Mouse (Mus musculus): ENCODE measurements at regions not wholly inside any gene's neighbourhood (a gene's known extent, or its start where the extent isn't known, plus 50 kb on each side); places are given as distances from the start of the nearest gene placed in this dataset.
A peak's percentile ranks its signal among the peaks of the same experiment; 100 is the strongest.
"Not testable (repeated sequence)": the region's sequence is repeated elsewhere in the genome, so short reads cannot be mapped to it uniquely, and the experiment has no call there.

GRCm38 (mm10) chr2:17932932-17933790 is 63.6 kb downstream of the H2al2a start:
- Histone ChIP-seq H3K27ac (no peak overlapping the region), H3K4me3 (peak overlapping the region; percentile 36)
- DNase-seq (ENCODE audit: low spot score in 2 of 2), result no peak
- no peak for TF ChIP-seq CTCF (conservative IDR thresholded peaks at IDR 0.05)

- no peak for DNase-seq (ENCODE audit: low spot score in 2 of 2)
- no peak overlapping the region for H3K27ac ChIP-seq
- H3K4me3 ChIP-seq, result peak overlapping the region; percentile 36
- TF ChIP-seq CTCF (conservative IDR thresholded peaks at IDR 0.05), result no peak
Observed at GRCm38 (mm10) chr2:17932426-17932931, 64.3 kb downstream of the H2al2a start.

GRCm38 (mm10) chr2:17931881-17932280 is 64.9 kb downstream of the H2al2a start:
- H3K4me3 ChIP-seq, result no peak overlapping the region
- H3K27ac ChIP-seq, result no peak overlapping the region
- no peak for TF ChIP-seq CTCF (conservative IDR thresholded peaks at IDR 0.05)
- no peak for DNase-seq (ENCODE audit: low spot score in 2 of 2)

GRCm38 (mm10) chr2:17918861-17919648 is 77.7 kb downstream of the H2al2a start:
- TF ChIP-seq CTCF (conservative IDR thresholded peaks at IDR 0.05), result no peak

GRCm38 (mm10) chr2:17917238-17917946 is 79.4 kb downstream of the H2al2a start:
- no peak for TF ChIP-seq CTCF (conservative IDR thresholded peaks at IDR 0.05)
- DNase-seq (ENCODE audit: low spot score in 2 of 2), result no peak

More at GRCm38 (mm10) chr2:17918861-17919648, 77.7 kb downstream of the H2al2a start:
- Histone ChIP-seq H3K27ac (no peak overlapping the region), H3K4me3 (no peak overlapping the region)
- DNase-seq (ENCODE audit: low spot score in 2 of 2), result no peak

GRCm38 (mm10) chr2:17902616-17903015 is 94.1 kb downstream of the H2al2a start:
- H3K27ac ChIP-seq, result no peak overlapping the region
- TF ChIP-seq CTCF (conservative IDR thresholded peaks at IDR 0.05), result peak; percentile 26; the same call in 1 of the 2 replicates
- H3K4me3 ChIP-seq, result no peak overlapping the region
- peak in 1 of 2 experiments; percentile 12 for DNase-seq (ENCODE audit: low spot score in 2 of 2)

More at GRCm38 (mm10) chr2:17917238-17917946, 79.4 kb downstream of the H2al2a start:
- Histone ChIP-seq H3K27ac (no peak overlapping the region), H3K4me3 (no peak overlapping the region)

GRCm38 (mm10) chr2:17900202-17900601 is 96.6 kb downstream of the H2al2a start:
- Histone ChIP-seq H3K4me3 (no peak overlapping the region), H3K27ac (no peak overlapping the region)
- TF ChIP-seq CTCF (conservative IDR thresholded peaks at IDR 0.05), result no peak
- no peak for DNase-seq (ENCODE audit: low spot score in 2 of 2)

- H3K27ac ChIP-seq, result no peak overlapping the region
- no peak overlapping the region for H3K4me3 ChIP-seq
- no peak for TF ChIP-seq CTCF (conservative IDR thresholded peaks at IDR 0.05)
- DNase-seq (ENCODE audit: low spot score in 2 of 2), result no peak
Observed at GRCm38 (mm10) chr2:17898780-17899179, 98.0 kb downstream of the H2al2a start.

GRCm38 (mm10) chr2:17896036-17896435 is 100.7 kb downstream of the H2al2a start:
- Histone ChIP-seq H3K4me3 (no peak overlapping the region), H3K27ac (no peak overlapping the region)
- no peak for DNase-seq (ENCODE audit: low spot score in 2 of 2)
- no peak for TF ChIP-seq CTCF (conservative IDR thresholded peaks at IDR 0.05)

GRCm38 (mm10) chr2:17892661-17893060 is 104.1 kb downstream of the H2al2a start:
- H3K4me3 ChIP-seq; DNase-seq (ENCODE audit: low spot score in 2 of 2); H3K27ac ChIP-seq: not testable (repeated sequence)

- H3K27ac ChIP-seq, result peak overlapping the region; percentile 25; the same call in 1 of the 2 replicates
- DNase-seq (ENCODE audit: low spot score in 2 of 2), result no peak
Observed at GRCm38 (mm10) chr2:17887699-17888098, 109.1 kb downstream of the H2al2a start.

GRCm38 (mm10) chr2:17882389-17882788 is 114.4 kb downstream of the H2al2a start:
- no peak overlapping the region for H3K4me3 ChIP-seq
- H3K27ac ChIP-seq, result no peak overlapping the region
- no peak for DNase-seq (ENCODE audit: low spot score in 2 of 2)
- TF ChIP-seq CTCF (conservative IDR thresholded peaks at IDR 0.05), result no peak

More at GRCm38 (mm10) chr2:17887699-17888098, 109.1 kb downstream of the H2al2a start:
- H3K4me3 ChIP-seq, result no peak overlapping the region
- no peak for TF ChIP-seq CTCF (conservative IDR thresholded peaks at IDR 0.05)

Measured in layer of hippocampus, adult 2 months (tissue).